Mouse (Mus musculus): ENCODE measurements around the gene St3gal6.

- TF ChIP-seq CTCF (IDR thresholded peaks at IDR 0.05; ENCODE audit: control insufficient read depth, insufficient read depth, insufficient read length) (no peak), CEBPB (IDR thresholded peaks at IDR 0.05; ENCODE audit: low read depth) (no peak), MYOG (IDR thresholded peaks at IDR 0.05; ENCODE audit: control insufficient read depth, extremely low read depth, insufficient read length) (no peak), USF1 (IDR thresholded peaks at IDR 0.05; ENCODE audit: low read depth) (no peak), MYOD1 (IDR thresholded peaks at IDR 0.05; ENCODE audit: control insufficient read depth, insufficient read length, low read depth) (no peak), MAX (IDR thresholded peaks at IDR 0.05) (no peak), FOSL1 (IDR thresholded peaks at IDR 0.05; ENCODE audit: insufficient read depth, low read length, poor library complexity, severe bottlenecking) (no peak)
These were observed 68.9 kb downstream of the St3gal6 start for GRCm38 (mm10) chr16:58455118-58455517.
